Mouse (Mus musculus): ENCODE data around the gene Arf4. TPM values are rescaled to one million over a fixed set of nuclear protein-coding genes. Genes with fewer than 3 reads are reported as not detected.

Gene Arf4
- total RNA-seq, 2 experiments from 2014 or later = 131 to 139 TPM

Small RNAs within 50 kb of the gene (microRNA-seq; reads per million reads assigned to microRNA genes)
- gene Mir7672 = 2.1 to 3.4 reads per million in 2 experiments

Other genes starting within 250 kb of the Arf4 start
- 100 to 1,000 TPM in 1 of 2 experiments, 10 to 100 TPM in 1; 96.4 to 106 TPM for gene Slmap, start 103.1 kb upstream of the Arf4 start, total RNA-seq (2021)
- 10 to 100 TPM; 24.1 to 29.5 TPM for gene Dennd6a, start 64.2 kb upstream of the Arf4 start, total RNA-seq (2021)
- 1 to 10 TPM; 8.5 to 9.2 TPM for gene Pde12, start 31.8 kb downstream of the Arf4 start, total RNA-seq (2021)
- under 1 TPM; 0.15 to 0.17 TPM for gene Dnah12, start 55.2 kb downstream of the Arf4 start, total RNA-seq (2021)

All from left cerebral cortex, postnatal 14 days (tissue).